Mouse (Mus musculus) MEL (cell line): ENCODE data around the gene Hspa1b. TPM values are rescaled to one million over a fixed set of nuclear protein-coding genes. Genes with fewer than 3 reads are reported as not detected.

Source experiments
- DNase-seq: peaks from one replicate; pipeline ENCODE4 v3.0.0; 2011; ENCODE audit warnings: low read depth, low spot score
- H3K27ac ChIP-seq: 2 replicates; pipeline ENCODE4 v1.5.1; 2012; ENCODE audit warnings: low read depth, mild to moderate bottlenecking, control low read depth, low read length, moderate library complexity; ENCODE audit not compliant: control insufficient read depth
- H3K27me3 ChIP-seq, 2 experiments: fragments of 150-350 bp in 1 of 2; sonication (generic) in 1 of 2; 2 replicates each; pipeline ENCODE4 v1.6.1; 2012; ENCODE audit warnings: low read length in 2 of 2, mild to moderate bottlenecking in 2 of 2, improper control_type of control experiment in 1 of 2, moderate library complexity in 1 of 2; ENCODE audit not compliant: insufficient read depth in 2 of 2, control insufficient read depth in 1 of 2
- H3K36me3 ChIP-seq, 2 experiments: 2 replicates each; pipeline ENCODE4 v1.6.1; 2012 to 2014; ENCODE audit warnings: low read length in 2 of 2, improper control_type of control experiment in 1 of 2, inconsistent platforms in 1 of 2, mild to moderate bottlenecking in 1 of 2; ENCODE audit not compliant: insufficient read depth in 2 of 2, control insufficient read depth in 1 of 2
- H3K4me1 ChIP-seq, 2 experiments: fragments of 150-350 bp in 1 of 2; sonication (generic) in 1 of 2; 2 replicates each; pipeline ENCODE4 v1.6.1; 2012; ENCODE audit warnings: low read length in 2 of 2, improper control_type of control experiment in 1 of 2, mild to moderate bottlenecking in 1 of 2; ENCODE audit not compliant: insufficient read depth in 2 of 2, control insufficient read depth in 1 of 2
- H3K4me3 ChIP-seq, 2 experiments: fragments of 150-350 bp in 1 of 2; sonication (generic) in 1 of 2; 2 replicates each; pipeline ENCODE4 v1.5.1; 2012; ENCODE audit warnings: low read depth in 2 of 2, low read length in 2 of 2, mild to moderate bottlenecking in 2 of 2, moderate library complexity in 2 of 2, control low read depth in 1 of 2, improper control_type of control experiment in 1 of 2; ENCODE audit not compliant: control insufficient read depth in 1 of 2, insufficient read depth in 1 of 2
- H3K79me2 ChIP-seq: 2 replicates; pipeline ENCODE4 v1.6.1; 2012; ENCODE audit warnings: mild to moderate bottlenecking, low read length, moderate library complexity; ENCODE audit not compliant: control insufficient read depth, poor library complexity, insufficient read depth
- H3K9ac ChIP-seq: 2 replicates; pipeline ENCODE4 v1.6.1; 2012; ENCODE audit warnings: low read depth, mild to moderate bottlenecking, control low read depth, low read length, moderate library complexity; ENCODE audit not compliant: control insufficient read depth, poor library complexity, severe bottlenecking
- H3K9me3 ChIP-seq: fragments of 150-350 bp; sonication (generic); replicated peaks from 2 replicates; pipeline ENCODE4 v1.6.1; 2012; ENCODE audit warnings: mild to moderate bottlenecking, low read length, improper control_type of control experiment, moderate library complexity; ENCODE audit not compliant: insufficient read depth
- CTCF ChIP-seq, 3 experiments: IDR thresholded peaks in 2 of 3; conservative IDR thresholded peaks in 1 of 3; 2 replicates each; pipeline ENCODE4 v1.5.1; 2011 to 2012; ENCODE audit warnings: low read length in 3 of 3, low read depth in 2 of 3, mild to moderate bottlenecking in 2 of 3, improper control_type of control experiment in 1 of 3, inconsistent platforms in 1 of 3, mixed read lengths in 1 of 3, moderate library complexity in 1 of 3; ENCODE audit not compliant: control insufficient read depth in 1 of 3, insufficient read depth in 1 of 3, poor library complexity in 1 of 3, severe bottlenecking in 1 of 3
- JUND ChIP-seq: IDR thresholded peaks from 2 replicates; pipeline ENCODE4 v1.6.1; 2011; ENCODE audit warnings: low read depth, mild to moderate bottlenecking, improper control_type of control experiment, low read length
- MAX ChIP-seq: IDR thresholded peaks from 2 replicates; pipeline ENCODE4 v1.6.1; 2011; ENCODE audit warnings: low read length, improper control_type of control experiment
- MXI1 ChIP-seq: IDR thresholded peaks from 2 replicates; pipeline ENCODE4 v1.6.1; 2011; ENCODE audit warnings: mild to moderate bottlenecking, low read depth, low read length, improper control_type of control experiment
- NRF1 ChIP-seq: IDR thresholded peaks from 2 replicates; pipeline ENCODE4 v1.6.1; 2014; ENCODE audit warnings: low read depth, mild to moderate bottlenecking, inconsistent platforms, low read length, improper control_type of control experiment, moderate library complexity; ENCODE audit not compliant: poor library complexity, insufficient read depth, severe bottlenecking
- POLR2A ChIP-seq, 2 experiments: IDR thresholded peaks; 2 replicates each; pipeline ENCODE4 v1.6.1; 2011 to 2012; ENCODE audit warnings: low read length in 2 of 2, mild to moderate bottlenecking in 2 of 2, control low read depth in 1 of 2, improper control_type of control experiment in 1 of 2, low read depth in 1 of 2, moderate library complexity in 1 of 2; ENCODE audit not compliant: control insufficient read depth in 1 of 2, insufficient read depth in 1 of 2, poor library complexity in 1 of 2
- RAD21 ChIP-seq: IDR thresholded peaks from 2 replicates; pipeline ENCODE4 v1.6.1; 2011; ENCODE audit warnings: mild to moderate bottlenecking, low read depth, low read length, improper control_type of control experiment
- SMC3 ChIP-seq: IDR thresholded peaks from 2 replicates; pipeline ENCODE4 v1.6.1; 2011; ENCODE audit warnings: low read depth, low read length, improper control_type of control experiment
- USF2 ChIP-seq, 2 experiments: IDR thresholded peaks; 2 replicates each; pipeline ENCODE4 v1.6.1; 2011 to 2012; ENCODE audit warnings: improper control_type of control experiment in 2 of 2, low read length in 2 of 2, borderline replicate concordance in 1 of 2, inconsistent platforms in 1 of 2, low read depth in 1 of 2, mild to moderate bottlenecking in 1 of 2; ENCODE audit not compliant: insufficient read depth in 1 of 2
- ZC3H11A ChIP-seq: IDR thresholded peaks from 2 replicates; pipeline ENCODE4 v1.6.1; 2012; ENCODE audit warnings: low read depth, mild to moderate bottlenecking, inconsistent platforms, low read length, improper control_type of control experiment
- ZNF384 ChIP-seq: IDR thresholded peaks from 2 replicates; pipeline ENCODE4 v1.6.1; 2012; ENCODE audit warnings: low read depth, mild to moderate bottlenecking, inconsistent platforms, low read length, improper control_type of control experiment
- polyA plus RNA-seq, 2 experiments: library from polyadenylated mRNA; stranded (reverse) in 1 of 2; unstranded in 1 of 2; fragments of >175 nt in 1 of 2; fragments of >200 nt in 1 of 2; gene quantifications; 2 replicates each; pipeline versions ENCODE4 v1.2.1 to v1.2.4; 2012; ENCODE audit warnings: low replicate concordance in 2 of 2, low read depth in 1 of 2; ENCODE audit not compliant: insufficient read length in 2 of 2, insufficient read depth in 1 of 2, missing spikeins in 1 of 2
- total RNA-seq: library from RNA; depleted of rRNA; stranded (reverse); fragments of 300-350 nt; gene quantifications from 2 replicates; pipeline ENCODE4 v1.2.3, GENCODE M21; 2012

Gene Hspa1b
- total and polyA plus RNA-seq, 3 experiments: 0.04 TPM; not detected in 2

GRCm38 (mm10) chr17:34927306-34928019 lies 31.6 kb downstream of the Hspa1b start:
- H3K4me1 ChIP-seq: peaks cover 5 to 14% of the 10 kb centered on the region in 2 experiments
- DNase-seq: no peak
- H3K4me3 ChIP-seq: no peak overlapping the region
- no peaks in the 10 kb centered on the region for H3K27me3 ChIP-seq
- no peak overlapping the region for H3K9ac ChIP-seq
- H3K9me3 ChIP-seq: no peaks in the 10 kb centered on the region
- H3K79me2 ChIP-seq: peaks cover 5% of the 10 kb centered on the region; the same call in 1 of the 2 replicates
- no peak for TF ChIP-seq MAX
- TF ChIP-seq RAD21: no peak
- H3K27ac ChIP-seq: no peak overlapping the region
- peaks cover 0 to 6% of the 10 kb centered on the region in 2 experiments; a peak in 2 of 4 replicates for H3K36me3 ChIP-seq

- TF ChIP-seq NRF1: no peak
- TF ChIP-seq JUND: no peak
- no peak for TF ChIP-seq CTCF (IDR thresholded peaks at IDR 0.05 in 2 of 3, conservative IDR thresholded peaks at IDR 0.05 in 1 of 3; ENCODE audit: control insufficient read depth in 1 of 3, insufficient read depth in 1 of 3, low read depth in 2 of 3, low read length in 3 of 3, poor library complexity in 1 of 3, severe bottlenecking in 1 of 3)
- TF ChIP-seq USF2 (IDR thresholded peaks at IDR 0.05; ENCODE audit: borderline replicate concordance in 1 of 2, insufficient read depth in 1 of 2, low read depth in 1 of 2, low read length in 2 of 2): no peak
- no peak for TF ChIP-seq ZC3H11A
- TF ChIP-seq ZNF384: peak; percentile 27; the same call in 1 of the 2 replicates
- no peak for TF ChIP-seq MXI1
- H3K4me3 ChIP-seq: no peak overlapping the region
- no peaks in the 10 kb centered on the region; a peak in 1 of 4 replicates for H3K36me3 ChIP-seq
- H3K9me3 ChIP-seq: no peaks in the 10 kb centered on the region
- no peak overlapping the region for H3K27ac ChIP-seq
- H3K27me3 ChIP-seq: no peaks in the 10 kb centered on the region
- no peak for DNase-seq
- H3K9ac ChIP-seq: no peak overlapping the region
- peaks cover 2 to 4% of the 10 kb centered on the region in 2 experiments; a peak in 1 of 4 replicates for H3K4me1 ChIP-seq
- no peaks in the 10 kb centered on the region for H3K79me2 ChIP-seq
Observed at GRCm38 (mm10) chr17:34924258-34924657, 34.8 kb downstream of the Hspa1b start.

DNA sequence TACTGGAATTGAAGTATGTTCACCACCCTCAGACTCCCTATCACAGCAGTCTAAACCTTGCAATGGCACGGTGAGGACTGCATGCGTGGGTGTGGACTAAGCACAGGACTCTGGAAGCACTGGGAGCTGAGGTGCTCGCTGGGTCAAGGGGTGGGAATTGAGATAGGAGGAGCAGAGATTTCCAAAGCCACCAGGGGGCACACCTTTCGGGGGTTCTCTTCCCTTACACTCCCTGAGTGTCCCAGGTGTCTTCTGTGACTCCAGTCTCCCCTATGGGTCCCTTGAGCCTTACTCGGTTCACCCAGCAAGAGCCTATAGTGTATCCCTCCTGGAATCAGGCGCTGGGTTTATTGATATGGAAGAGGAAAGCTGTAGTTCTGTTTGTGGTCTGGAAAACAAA lies 36.1 kb downstream of the Hspa1b start:
- no peak overlapping the region for H3K9ac ChIP-seq
- no peaks in the 10 kb centered on the region for H3K79me2 ChIP-seq
- H3K4me1 ChIP-seq: peaks cover 2 to 10% of the 10 kb centered on the region in 2 experiments; a peak in 2 of 4 replicates
- H3K27me3 ChIP-seq: no peaks in the 10 kb centered on the region
- no peaks in the 10 kb centered on the region for H3K9me3 ChIP-seq
- H3K4me3 ChIP-seq: no peak overlapping the region
- TF ChIP-seq POLR2A (IDR thresholded peaks at IDR 0.05; ENCODE audit: control insufficient read depth in 1 of 2, insufficient read depth in 1 of 2, low read depth in 1 of 2, low read length in 2 of 2, poor library complexity in 1 of 2): no peak
- peak; percentile 70 for TF ChIP-seq SMC3
- TF ChIP-seq RAD21: peak; percentile 34
- no peak for TF ChIP-seq USF2 (IDR thresholded peaks at IDR 0.05; ENCODE audit: borderline replicate concordance in 1 of 2, insufficient read depth in 1 of 2, low read depth in 1 of 2, low read length in 2 of 2)
- peak; percentile 38 to 64 (median 54); a peak in 5 of 6 replicates for TF ChIP-seq CTCF (IDR thresholded peaks at IDR 0.05 in 2 of 3, conservative IDR thresholded peaks at IDR 0.05 in 1 of 3; ENCODE audit: control insufficient read depth in 1 of 3, insufficient read depth in 1 of 3, low read depth in 2 of 3, low read length in 3 of 3, poor library complexity in 1 of 3, severe bottlenecking in 1 of 3)
- no peak overlapping the region for H3K27ac ChIP-seq
- DNase-seq: peak; percentile 49
- H3K36me3 ChIP-seq: no peaks in the 10 kb centered on the region; a peak in 1 of 4 replicates
